Mouse (Mus musculus) bone marrow macrophage, adult 2 months (primary cell): Measurements from ENCODE around the gene Banp. TPM values are rescaled to one million over a fixed set of nuclear protein-coding genes. Genes with fewer than 3 reads are reported as not detected.

ENCODE experiments used
- H3K27ac ChIP-seq: 2 replicates; pipeline ENCODE4 v1.5.1; 2012; ENCODE audit warnings: low read depth, low read length; ENCODE audit not compliant: insufficient read depth
- H3K4me1 ChIP-seq: 2 replicates; pipeline ENCODE4 v1.6.1; 2012; ENCODE audit warnings: low read length; ENCODE audit not compliant: control insufficient read depth, insufficient read depth
- H3K4me3 ChIP-seq: 2 replicates; pipeline ENCODE4 v1.5.1; 2012; ENCODE audit warnings: mild to moderate bottlenecking, low read length, moderate library complexity; ENCODE audit not compliant: insufficient read depth
- CTCF ChIP-seq: IDR thresholded peaks from 2 replicates; pipeline ENCODE4 v1.5.1; 2012; ENCODE audit warnings: low read depth, mild to moderate bottlenecking, low read length, moderate library complexity
- POLR2A ChIP-seq: IDR thresholded peaks from 2 replicates; pipeline ENCODE4 v1.6.1; 2012; ENCODE audit warnings: mild to moderate bottlenecking, low read depth, low read length, borderline replicate concordance
- polyA plus RNA-seq: library from polyadenylated mRNA; stranded (reverse); fragments of >200 nt; gene quantifications from 2 replicates; pipeline ENCODE4 v1.2.4, GENCODE M21; 2012; ENCODE audit not compliant: missing spikeins, insufficient read depth, insufficient read length

The Banp gene
- polyA plus RNA-seq, 1 experiment = 19.9 TPM

DNA sequence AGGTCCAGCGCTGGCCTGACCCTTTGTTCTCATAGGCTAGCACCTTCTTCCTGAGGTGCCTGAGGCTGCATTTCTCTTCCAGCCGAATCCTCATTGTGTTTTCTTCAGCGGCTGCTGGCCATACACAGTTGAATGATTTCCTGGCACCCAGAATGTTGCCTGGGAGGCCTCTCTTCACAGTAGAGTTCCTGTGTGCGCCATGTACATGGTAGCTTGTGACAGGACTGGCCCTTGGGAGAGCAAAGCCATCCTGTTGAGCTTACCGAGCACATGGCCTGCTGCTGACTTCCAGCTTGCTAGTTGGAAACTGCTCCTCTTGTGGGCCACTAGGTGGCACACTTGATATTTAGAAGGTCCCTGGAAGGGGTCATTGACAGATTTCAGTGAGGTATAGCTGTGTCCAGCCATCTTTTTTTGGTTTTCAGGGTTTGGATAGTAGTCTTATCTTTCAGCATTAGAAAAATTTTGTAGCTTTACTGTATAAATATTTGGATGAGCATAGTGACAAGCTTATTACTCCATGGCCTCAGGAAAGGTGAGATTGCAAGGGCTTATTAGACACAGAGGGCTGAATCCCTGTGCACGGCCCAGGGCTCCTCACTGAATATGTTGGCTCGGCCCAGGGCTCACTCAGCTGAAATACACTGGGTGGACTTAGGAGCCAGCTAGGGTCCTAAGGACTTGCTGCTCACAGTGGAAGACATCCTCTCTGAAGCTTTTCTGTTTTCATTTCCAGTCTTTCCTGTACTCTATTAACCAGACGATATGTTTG is 28.5 kb downstream of the Banp start:
- Histone ChIP-seq H3K27ac (no peak overlapping the region), H3K4me1 (no peaks in the 10 kb centered on the region), H3K4me3 (no peak overlapping the region)
- TF ChIP-seq CTCF (no peak), POLR2A (no peak)

GRCm38 (mm10) chr8:121978670-121979069 is 29.1 kb downstream of the Banp start:
- Histone ChIP-seq H3K27ac (no peak overlapping the region), H3K4me3 (no peak overlapping the region), H3K4me1 (no peaks in the 10 kb centered on the region)
- no peak for TF ChIP-seq CTCF
- no peak for TF ChIP-seq POLR2A

GRCm38 (mm10) chr8:121980792-121981519 is 31.4 kb downstream of the Banp start:
- TF ChIP-seq POLR2A (no peak), CTCF (no peak)
- no peak overlapping the region for H3K27ac ChIP-seq
- H3K4me3 ChIP-seq = no peak overlapping the region
- H3K4me1 ChIP-seq = peaks cover 3% of the 10 kb centered on the region

DNA sequence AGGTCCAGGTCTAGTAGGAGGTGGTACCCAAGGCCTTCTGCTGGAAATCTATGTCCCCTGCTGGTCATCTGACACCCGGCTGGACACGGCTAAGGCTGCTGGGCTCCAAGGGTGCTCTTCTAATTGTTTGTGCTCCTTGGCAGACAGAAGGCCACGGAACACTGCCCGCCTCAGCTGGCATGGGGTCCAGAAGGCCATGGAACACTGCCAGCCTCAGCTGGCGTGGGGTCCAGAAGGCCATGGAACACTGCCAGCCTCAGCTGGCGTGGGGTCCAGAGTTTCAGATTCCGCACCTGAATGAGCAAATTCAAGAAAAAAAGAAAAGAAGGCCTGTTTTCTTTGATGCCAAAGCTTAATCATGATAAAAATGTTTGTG is 32.0 kb downstream of the Banp start:
- TF ChIP-seq CTCF = no peak
- TF ChIP-seq POLR2A = no peak
- Histone ChIP-seq H3K27ac (no peak overlapping the region), H3K4me1 (peaks cover 3% of the 10 kb centered on the region), H3K4me3 (no peak overlapping the region)

GRCm38 (mm10) chr8:121985673-121986072 is 36.1 kb downstream of the Banp start:
- Histone ChIP-seq H3K4me3 (no peak overlapping the region), H3K4me1 (peaks cover 3% of the 10 kb centered on the region), H3K27ac (no peak overlapping the region)
- TF ChIP-seq POLR2A = no peak
- no peak for TF ChIP-seq CTCF

DNA sequence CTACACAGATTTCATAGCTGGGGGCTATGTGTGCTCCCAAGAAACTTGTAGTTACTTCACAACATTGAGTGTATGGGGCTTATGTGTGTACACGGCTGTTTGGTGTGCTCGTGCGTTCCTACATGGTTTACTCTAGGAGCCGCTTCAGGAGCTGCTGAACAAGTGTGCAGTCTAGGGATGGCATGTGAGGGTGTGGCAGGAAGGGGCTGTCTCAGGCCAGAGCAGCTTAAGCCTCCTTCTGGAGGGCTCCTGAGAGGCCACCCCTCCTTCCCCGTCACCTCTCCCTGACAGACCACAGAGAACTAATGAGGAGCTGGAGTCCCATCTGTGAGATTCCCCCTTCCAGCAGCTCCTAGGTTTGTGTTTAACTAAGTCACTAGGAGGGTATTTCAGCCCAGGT is 38.3 kb downstream of the Banp start:
- H3K4me1 ChIP-seq = peaks cover 3% of the 10 kb centered on the region
- TF ChIP-seq CTCF (no peak), POLR2A (no peak)
- H3K27ac ChIP-seq = no peak overlapping the region
- H3K4me3 ChIP-seq = no peak overlapping the region

DNA sequence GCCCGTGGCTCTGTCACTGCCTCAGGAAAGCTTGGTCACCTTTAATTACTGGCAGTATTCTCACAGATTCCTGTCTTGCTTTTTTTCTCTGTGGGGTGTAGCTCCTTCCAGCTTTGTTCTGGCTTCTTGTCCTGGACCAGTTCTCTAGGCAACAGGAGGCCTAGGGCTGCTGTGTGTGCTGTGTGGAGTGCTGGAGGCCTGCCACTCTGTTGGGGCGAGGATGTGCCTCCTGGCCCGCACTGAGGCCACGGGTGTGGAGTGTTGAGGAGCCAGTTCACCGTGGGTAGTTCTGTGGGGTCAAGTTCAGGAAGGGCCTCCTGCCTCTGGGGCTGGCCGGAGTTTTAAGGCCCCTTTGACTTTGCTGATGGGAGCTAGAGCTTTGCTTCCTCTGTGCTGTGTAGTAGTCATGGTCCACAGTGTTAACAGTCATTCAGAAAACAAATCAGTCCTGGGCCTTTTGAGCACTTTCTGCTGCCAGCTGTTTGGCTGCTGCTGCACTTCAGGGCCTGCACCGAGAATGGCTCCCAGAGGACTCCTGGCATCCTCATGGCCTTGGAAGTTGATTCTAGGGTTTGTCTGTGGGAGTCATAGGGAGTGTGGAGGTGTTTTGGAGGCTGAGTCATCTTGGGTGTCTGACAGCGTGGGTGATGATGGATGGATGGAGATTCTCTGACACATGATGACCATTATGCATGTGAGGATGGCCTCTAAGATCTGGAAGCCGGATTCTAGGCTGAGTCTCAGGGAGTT is 41.1 kb downstream of the Banp start:
- TF ChIP-seq POLR2A = no peak
- no peak for TF ChIP-seq CTCF
- no peak overlapping the region for H3K4me3 ChIP-seq
- no peaks in the 10 kb centered on the region for H3K4me1 ChIP-seq
- no peak overlapping the region for H3K27ac ChIP-seq

DNA sequence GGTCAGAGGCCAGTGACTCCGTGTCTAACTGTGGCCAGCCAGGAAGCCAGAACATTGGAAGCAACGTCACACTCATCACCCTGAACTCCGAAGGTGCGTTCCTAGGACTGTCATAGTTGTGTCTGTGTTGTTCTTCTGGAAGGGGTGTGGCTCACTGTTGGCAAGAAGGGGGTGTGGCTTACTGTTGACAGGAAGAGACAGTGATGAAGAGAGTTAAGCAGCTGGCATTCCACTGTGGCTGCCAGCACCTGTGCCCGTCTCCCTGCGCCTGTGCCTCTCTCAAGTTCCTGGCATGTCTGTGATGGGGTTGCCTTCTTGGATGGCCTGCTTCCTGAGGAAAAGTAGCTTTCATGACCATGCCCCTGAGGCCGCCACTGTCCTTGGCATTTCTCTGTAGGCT is 42.1 kb downstream of the Banp start:
- Histone ChIP-seq H3K4me3 (no peak overlapping the region), H3K27ac (no peak overlapping the region), H3K4me1 (no peaks in the 10 kb centered on the region)
- TF ChIP-seq POLR2A (no peak), CTCF (no peak)

DNA sequence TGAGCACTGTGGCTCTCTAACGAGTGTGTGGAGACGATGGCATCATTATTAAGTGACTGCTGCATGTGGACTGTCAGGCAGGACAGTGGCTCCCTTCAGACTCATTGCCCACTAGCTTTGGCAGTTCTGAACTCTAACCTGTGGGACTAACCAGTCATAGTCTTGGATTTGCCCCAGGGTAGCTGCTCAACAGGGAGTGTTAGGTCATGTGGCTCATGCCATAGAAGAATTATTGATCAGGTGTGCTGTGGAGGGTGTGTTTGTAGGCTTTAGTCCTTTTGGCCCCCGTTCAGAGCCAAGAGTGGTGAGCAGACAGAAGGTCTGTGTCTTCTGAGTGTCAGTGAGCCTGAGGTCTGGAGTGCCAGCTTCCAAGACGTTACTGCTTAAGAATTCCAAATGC is 43.4 kb downstream of the Banp start:
- TF ChIP-seq CTCF (no peak), POLR2A (no peak)
- H3K4me1 ChIP-seq = no peaks in the 10 kb centered on the region
- no peak overlapping the region for H3K27ac ChIP-seq
- no peak overlapping the region for H3K4me3 ChIP-seq

GRCm38 (mm10) chr8:121995112-121995511 is 45.6 kb downstream of the Banp start:
- TF ChIP-seq CTCF (no peak), POLR2A (no peak)
- Histone ChIP-seq H3K27ac (no peak overlapping the region), H3K4me3 (no peak overlapping the region), H3K4me1 (no peaks in the 10 kb centered on the region)
